Comparison of ENCODE assay signal across 8 mouse cellular contexts in the genomic region with DNA sequence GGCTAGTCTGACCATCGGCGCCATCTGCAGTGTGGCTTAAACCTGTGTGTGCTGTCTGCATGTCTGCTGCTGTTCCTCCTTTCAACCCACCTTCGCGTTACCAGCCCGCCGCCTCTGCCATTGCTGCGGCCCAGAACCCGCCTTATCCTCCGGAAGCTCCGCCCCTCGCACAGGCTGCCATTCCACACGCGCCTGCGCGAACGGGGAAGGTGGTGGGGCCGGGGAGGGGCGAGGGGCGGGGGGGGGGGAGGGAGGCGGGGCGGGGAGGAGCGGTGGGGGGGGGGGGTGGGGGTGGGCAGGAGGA. TPM values are rescaled to one million over a fixed set of nuclear protein-coding genes. Genes with fewer than 3 reads are reported as not detected.
DNase-seq lines count a peak whose midpoint lies in the region; ATAC-seq and TF ChIP-seq lines count a peak whose summit lies in the region.

A gene (minus strand): TSS at position 152 of the 304 bp plus-strand sequence.

- ATAC-seq in forebrain, embryonic 11.5 days (replicated peaks; ENCODE audit: low FRiP score), result peak; percentile 86
- peak; percentile 75; the same call in 1 of the 2 replicates for ATAC-seq in heart, embryonic 15.5 days (replicated peaks; ENCODE audit: insufficient number of reproducible peaks, insufficient read depth, low FRiP score, low read depth)
- peak; percentile 76 for ATAC-seq in liver, embryonic 14.5 days (ENCODE audit: insufficient read depth)
- ATAC-seq in neural tube, embryonic 11.5 days (ENCODE audit: insufficient read depth, low FRiP score, low TSS enrichment), result peak; percentile 55; the same call in 1 of the 2 replicates
- peak; percentile 85 for ATAC-seq in stomach, embryonic 16.5 days (ENCODE audit: insufficient read depth, low FRiP score)

- peak within 1 kb of the TSS; percentile 55 for H3K4me2 ChIP-seq in forebrain, embryonic 11.5 days (ENCODE audit: low read depth, low read length, severe bottlenecking)
- H3K4me2 ChIP-seq in heart, embryonic 15.5 days, result peak within 1 kb of the TSS; percentile 65
- H3K4me2 ChIP-seq in liver, embryonic 14.5 days (ENCODE audit: low read depth), result peak within 1 kb of the TSS; percentile 76
- H3K4me2 ChIP-seq in neural tube, embryonic 11.5 days (ENCODE audit: low read depth), result peak within 1 kb of the TSS; percentile 50
- H3K4me2 ChIP-seq in stomach, embryonic 16.5 days (ENCODE audit: low read depth, low read length), result peak within 1 kb of the TSS; percentile 60

- DNase-seq in CD8-positive naive resting alpha-beta T cell, adult 2 months (ENCODE audit: low read depth in 2 of 2, low spot score in 2 of 2), result peak; percentile 53 to 63
- peak; percentile 47 for DNase-seq in c-Kit-positive CD71-positive TER-119-negative erythroid progenitor cells, embryonic 14.5 days (ENCODE audit: low read depth)
- DNase-seq in forebrain, embryonic 11.5 days (ENCODE audit: low spot score), result peak; percentile 80
- peak; percentile 87 to 92 for DNase-seq in kidney, postnatal 25 days
- peak; percentile 42 to 55 (median 50) for DNase-seq in liver, embryonic 14.5 days (ENCODE audit: low read depth in 3 of 3, low spot score in 3 of 3)
- DNase-seq in neural tube, embryonic 11.5 days (ENCODE audit: low spot score), result peak; percentile 74

- H3K9me3 ChIP-seq in forebrain, embryonic 11.5 days (ENCODE audit: control insufficient read depth, low read length), result no peaks in the 10 kb centered on the region
- H3K9me3 ChIP-seq in heart, embryonic 15.5 days (replicated peaks), result no peaks in the 10 kb centered on the region
- H3K9me3 ChIP-seq in liver, embryonic 14.5 days (ENCODE audit: control insufficient read depth, low read length), result no peaks in the 10 kb centered on the region
- H3K9me3 ChIP-seq in neural tube, embryonic 11.5 days (ENCODE audit: control insufficient read depth, low read length), result no peaks in the 10 kb centered on the region
- H3K9me3 ChIP-seq in stomach, embryonic 16.5 days (replicated peaks; ENCODE audit: control insufficient read depth, low read length), result no peaks in the 10 kb centered on the region

- TF ChIP-seq EP300 in liver, embryonic 14.5 days (IDR thresholded peaks at IDR 0.05; ENCODE audit: low read depth), result no peak

- TF ChIP-seq CTCF in liver, embryonic 14.5 days (IDR thresholded peaks at IDR 0.05; ENCODE audit: low read depth), result no peak

- no peaks in the 10 kb centered on the region for H3K36me3 ChIP-seq in forebrain, embryonic 11.5 days (ENCODE audit: control insufficient read depth, insufficient read depth, low read length)
- no peaks in the 10 kb centered on the region for H3K36me3 ChIP-seq in heart, embryonic 15.5 days
- no peaks in the 10 kb centered on the region for H3K36me3 ChIP-seq in liver, embryonic 14.5 days (replicated peaks; ENCODE audit: control insufficient read depth, insufficient read depth, low read depth)
- H3K36me3 ChIP-seq in neural tube, embryonic 11.5 days (ENCODE audit: control insufficient read depth, insufficient read depth, low read length), result no peaks in the 10 kb centered on the region
- no peaks in the 10 kb centered on the region for H3K36me3 ChIP-seq in stomach, embryonic 16.5 days (ENCODE audit: control insufficient read depth, insufficient read depth, low read length)

- H3K9ac ChIP-seq in forebrain, embryonic 11.5 days (ENCODE audit: low read length), result peak within 1 kb of the TSS; percentile 48
- H3K9ac ChIP-seq in heart, embryonic 15.5 days, result peak within 1 kb of the TSS; percentile 58
- H3K9ac ChIP-seq in liver, embryonic 14.5 days (replicated peaks), result peak within 1 kb of the TSS; percentile 66
- peak within 1 kb of the TSS; percentile 45 for H3K9ac ChIP-seq in neural tube, embryonic 11.5 days (ENCODE audit: low read length)
- H3K9ac ChIP-seq in stomach, embryonic 16.5 days (ENCODE audit: low read length), result peak within 1 kb of the TSS; percentile 70

- H3K4me1 ChIP-seq in forebrain, embryonic 11.5 days (replicated peaks; ENCODE audit: control insufficient read depth, insufficient read depth, low read length), result no peaks in the 10 kb centered on the region
- no peaks in the 10 kb centered on the region for H3K4me1 ChIP-seq in heart, embryonic 15.5 days (replicated peaks)
- H3K4me1 ChIP-seq in liver, embryonic 14.5 days (replicated peaks; ENCODE audit: control insufficient read depth in 2 of 2, insufficient read depth in 2 of 2, low read length in 1 of 2), result peaks cover 0 to 4% of the 10 kb centered on the region in 2 experiments; a peak in 2 of 4 replicates
- H3K4me1 ChIP-seq in neural tube, embryonic 11.5 days (ENCODE audit: control insufficient read depth, insufficient read depth, low read length), result no peaks in the 10 kb centered on the region
- no peaks in the 10 kb centered on the region for H3K4me1 ChIP-seq in stomach, embryonic 16.5 days (ENCODE audit: control insufficient read depth, insufficient read depth, low read length)

- WGBS in forebrain, embryonic 11.5 days, result 26% methylated on average over 15 of the region's 22 CpGs
- 10% methylated on average over 11 of the region's 22 CpGs for WGBS in heart, embryonic 15.5 days
- WGBS in liver, embryonic 14.5 days (ENCODE audit: insufficient replicate concordance), result 15% methylated on average over 16 of the region's 22 CpGs
- WGBS in neural tube, embryonic 11.5 days, result 19% methylated on average over 11 of the region's 22 CpGs
- 22% methylated on average over 11 of the region's 22 CpGs for WGBS in stomach, embryonic 16.5 days

- H3K4me3 ChIP-seq in forebrain, embryonic 11.5 days (ENCODE audit: low read depth, low read length), result peak within 1 kb of the TSS; percentile 35
- peak within 1 kb of the TSS; percentile 56 for H3K4me3 ChIP-seq in heart, embryonic 15.5 days
- H3K4me3 ChIP-seq in liver, embryonic 14.5 days (ENCODE audit: insufficient read depth in 1 of 2, low read depth in 2 of 2, low read length in 2 of 2), result peak within 1 kb of the TSS; percentile 60 to 84
- H3K4me3 ChIP-seq in neural tube, embryonic 11.5 days (ENCODE audit: low read depth, low read length), result peak within 1 kb of the TSS; percentile 38
- H3K4me3 ChIP-seq in stomach, embryonic 16.5 days (replicated peaks; ENCODE audit: low read length), result peak within 1 kb of the TSS; percentile 51

- H3K27ac ChIP-seq in forebrain, embryonic 11.5 days (ENCODE audit: low read depth, low read length), result no peak within 1 kb of the TSS
- peak within 1 kb of the TSS; percentile 45; the same call in 1 of the 2 replicates for H3K27ac ChIP-seq in heart, embryonic 15.5 days
- no peak within 1 kb of the TSS; the same call in 1 of the 2 replicates for H3K27ac ChIP-seq in liver, embryonic 14.5 days
- no peak within 1 kb of the TSS for H3K27ac ChIP-seq in neural tube, embryonic 11.5 days (ENCODE audit: low read depth, low read length)
- H3K27ac ChIP-seq in stomach, embryonic 16.5 days (ENCODE audit: low read length), result 0 out of 2 replicates have a peak within 1 kb of the TSS, but pooled peaks have one; percentile 23

- H3K27me3 ChIP-seq in forebrain, embryonic 11.5 days (ENCODE audit: control insufficient read depth, insufficient read depth, low read length), result no peaks in the 10 kb centered on the region
- no peaks in the 10 kb centered on the region for H3K27me3 ChIP-seq in heart, embryonic 15.5 days
- no peaks in the 10 kb centered on the region for H3K27me3 ChIP-seq in liver, embryonic 14.5 days (ENCODE audit: control insufficient read depth, insufficient read depth, low read length)
- no peaks in the 10 kb centered on the region for H3K27me3 ChIP-seq in neural tube, embryonic 11.5 days (ENCODE audit: control insufficient read depth, insufficient read depth, low read length)
- H3K27me3 ChIP-seq in stomach, embryonic 16.5 days (ENCODE audit: control insufficient read depth, insufficient read depth, low read length), result no peaks in the 10 kb centered on the region

RNA-seq across cellular contexts. Expression of the gene that starts here (rescaled TPM):
- polyA plus RNA-seq in forebrain, embryonic 11.5 days (2014; fragmentation: Nextera tagmentation; extraction: Ambion mirVana), result 118 and 121 TPM in 2 replicates
- polyA plus RNA-seq in heart, embryonic 15.5 days (2015; fragmentation: Nextera tagmentation; extraction: Ambion mirVana), result 80.3 and 87.5 TPM in 2 replicates
- 51.9 and 55.2 TPM in 2 replicates for polyA plus RNA-seq in liver, embryonic 14.5 days (2012; rRNA removed)
- polyA plus RNA-seq in liver, embryonic 14.5 days (2014; fragmentation: Nextera tagmentation; extraction: Ambion mirVana), result 56.1 and 57.5 TPM in 2 replicates
- polyA plus RNA-seq in neural tube, embryonic 11.5 days (2014; fragmentation: Nextera tagmentation; extraction: Ambion mirVana), result 89.0 and 102 TPM in 2 replicates
- 94.3 and 105 TPM in 2 replicates for polyA plus RNA-seq in stomach, embryonic 16.5 days (2015; fragmentation: Nextera tagmentation; extraction: Ambion mirVana)

Comparison
In these comparisons a context has a peak if more than half of its experiments do, and no peak if none do; other contexts are left out.
1. H3K27ac ChIP-seq: peak in heart, embryonic 15.5 days (single experiment) and stomach, embryonic 16.5 days (single experiment); none in forebrain, embryonic 11.5 days (single experiment), liver, embryonic 14.5 days (single experiment) and neural tube, embryonic 11.5 days (single experiment).
2. Peak in every context shown above with its lines, with median percentiles within 50 percentile points of each other: DNase-seq, ATAC-seq, H3K4me2 ChIP-seq, H3K4me3 ChIP-seq and H3K9ac ChIP-seq.